8 mouse cellular contexts compared by ENCODE assay signal in the genomic region with DNA sequence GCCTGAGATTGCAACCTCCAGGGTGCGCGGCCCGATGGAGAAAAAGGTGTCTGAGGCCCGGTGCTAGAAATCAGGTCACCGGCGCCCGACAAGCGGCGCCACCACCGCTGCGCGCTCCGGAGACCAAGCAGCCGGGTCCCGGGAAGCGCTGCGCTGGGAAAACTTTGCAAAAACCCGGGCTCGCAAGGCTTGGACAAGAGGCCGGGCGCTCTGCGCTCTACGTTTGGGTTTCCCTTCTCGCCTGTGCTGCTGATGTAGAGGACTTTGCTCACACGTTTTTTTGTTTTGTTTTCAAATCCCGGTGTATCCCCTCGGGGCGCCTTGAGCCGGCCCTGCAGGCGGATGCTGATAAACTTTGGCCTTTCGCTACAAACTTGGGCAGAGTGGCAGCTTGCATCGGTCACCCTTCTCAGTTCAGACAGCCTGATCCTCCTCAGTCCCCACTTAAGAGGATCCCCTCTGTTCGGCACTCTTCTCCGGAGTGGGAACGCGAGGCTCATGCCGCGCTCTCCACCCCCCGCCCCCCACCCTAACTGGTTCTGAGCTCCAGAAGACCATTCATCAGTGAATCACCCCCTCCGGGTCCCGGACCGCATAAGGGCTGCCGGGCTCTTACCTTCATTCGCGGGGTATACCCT. TPM values are rescaled to one million over a fixed set of nuclear protein-coding genes. Genes with fewer than 3 reads are reported as not detected.
DNase-seq lines count a peak whose midpoint lies in the region; ATAC-seq and TF ChIP-seq lines count a peak whose summit lies in the region.

No protein-coding gene starts in this region.

- 0 out of 2 replicates have a peak, but pooled peaks cover 3% of the 10 kb centered on the region for H3K36me3 ChIP-seq in embryonic facial prominence, embryonic 14.5 days (ENCODE audit: control insufficient read depth, insufficient read depth, low read length)
- H3K36me3 ChIP-seq in heart, embryonic 12.5 days: no peaks in the 10 kb centered on the region
- H3K36me3 ChIP-seq in kidney, embryonic 15.5 days: peaks cover 3% of the 10 kb centered on the region; the same call in 1 of the 2 replicates
- H3K36me3 ChIP-seq in neural tube, embryonic 14.5 days (ENCODE audit: control insufficient read depth, insufficient read depth, low read length): no peaks in the 10 kb centered on the region

- no peaks in the 10 kb centered on the region for H3K9me3 ChIP-seq in embryonic facial prominence, embryonic 14.5 days (ENCODE audit: control insufficient read depth, low read length)
- no peaks in the 10 kb centered on the region for H3K9me3 ChIP-seq in heart, embryonic 12.5 days (replicated peaks)
- no peaks in the 10 kb centered on the region for H3K9me3 ChIP-seq in kidney, embryonic 15.5 days (replicated peaks)
- H3K9me3 ChIP-seq in neural tube, embryonic 14.5 days (ENCODE audit: control insufficient read depth, low read length): no peaks in the 10 kb centered on the region

- 0% methylated on average over 33 of the region's 45 CpGs for WGBS in embryonic facial prominence, embryonic 14.5 days
- 0% methylated on average over 45 of the region's 45 CpGs for WGBS in heart, embryonic 12.5 days
- under 1% methylated on average over 45 of the region's 45 CpGs for WGBS in kidney, embryonic 15.5 days
- under 1% methylated on average over 45 of the region's 45 CpGs for WGBS in lung, adult 2 months
- WGBS in neural tube, embryonic 14.5 days: under 1% methylated on average over 45 of the region's 45 CpGs

- peak overlapping the region; percentile 69 for H3K4me3 ChIP-seq in embryonic facial prominence, embryonic 14.5 days (ENCODE audit: low read depth, low read length)
- H3K4me3 ChIP-seq in heart, embryonic 12.5 days: peak overlapping the region; percentile 67
- H3K4me3 ChIP-seq in kidney, embryonic 15.5 days (replicated peaks): peak overlapping the region; percentile 73
- H3K4me3 ChIP-seq in lung, adult 2 months (replicated peaks; ENCODE audit: extremely low read depth, low read depth, low read length): peak overlapping the region; percentile 65
- H3K4me3 ChIP-seq in neural tube, embryonic 14.5 days (ENCODE audit: low read depth, low read length): peak overlapping the region; percentile 62

- no peak for TF ChIP-seq POLR2A in lung, adult 2 months (IDR thresholded peaks at IDR 0.05; ENCODE audit: borderline replicate concordance, extremely low read depth, low read depth, low read length)

- no peaks in the 10 kb centered on the region for H3K27me3 ChIP-seq in embryonic facial prominence, embryonic 14.5 days (replicated peaks; ENCODE audit: control insufficient read depth, insufficient read depth, low read length)
- H3K27me3 ChIP-seq in heart, embryonic 12.5 days (replicated peaks): peaks cover 9% of the 10 kb centered on the region
- peaks cover 10% of the 10 kb centered on the region; the same call in 1 of the 2 replicates for H3K27me3 ChIP-seq in kidney, embryonic 15.5 days
- H3K27me3 ChIP-seq in neural tube, embryonic 14.5 days (ENCODE audit: control insufficient read depth, insufficient read depth, low read length): no peaks in the 10 kb centered on the region

- peak; percentile 50 for ATAC-seq in embryonic facial prominence, embryonic 14.5 days (ENCODE audit: low read depth)
- ATAC-seq in heart, embryonic 12.5 days (ENCODE audit: insufficient number of reproducible peaks, low FRiP score): peak; percentile 13
- ATAC-seq in kidney, embryonic 15.5 days (replicated peaks; ENCODE audit: low FRiP score): peak; percentile 12
- peak; percentile 30 for ATAC-seq in neural tube, embryonic 14.5 days (ENCODE audit: low read depth)

- peak overlapping the region; percentile 91 for H3K4me2 ChIP-seq in embryonic facial prominence, embryonic 14.5 days (ENCODE audit: low read depth, low read length)
- H3K4me2 ChIP-seq in heart, embryonic 12.5 days: peak overlapping the region; percentile 94
- H3K4me2 ChIP-seq in kidney, embryonic 15.5 days: peak overlapping the region; percentile 98
- H3K4me2 ChIP-seq in neural tube, embryonic 14.5 days (ENCODE audit: low read depth, low read length): peak overlapping the region; percentile 74

- no peak for TF ChIP-seq CTCF in lung, adult 2 months (IDR thresholded peaks at IDR 0.05; ENCODE audit: insufficient read depth, low read length)

- DNase-seq in right cerebral cortex, postnatal 10 days (ENCODE audit: low spot score in 2 of 2): peak; percentile 68 to 69
- no peak for DNase-seq in right cerebral cortex, adult 2 months (ENCODE audit: low spot score in 2 of 2)
- DNase-seq in embryonic facial prominence, embryonic 14.5 days (ENCODE audit: low spot score): peak; percentile 56
- peak; percentile 58 for DNase-seq in lung, adult 2 months
- no peak for DNase-seq in natural killer cell, adult 2 months (ENCODE audit: low spot score in 2 of 2)

- peak overlapping the region; percentile 81 for H3K9ac ChIP-seq in embryonic facial prominence, embryonic 14.5 days (ENCODE audit: low read depth, low read length)
- peak overlapping the region; percentile 78 for H3K9ac ChIP-seq in heart, embryonic 12.5 days
- H3K9ac ChIP-seq in kidney, embryonic 15.5 days: peak overlapping the region; percentile 70
- peak overlapping the region; percentile 74 for H3K9ac ChIP-seq in neural tube, embryonic 14.5 days (replicated peaks; ENCODE audit: low read depth, low read length)

- H3K27ac ChIP-seq in embryonic facial prominence, embryonic 14.5 days (replicated peaks; ENCODE audit: low read depth, low read length): peak overlapping the region; percentile 89
- H3K27ac ChIP-seq in heart, embryonic 12.5 days (ENCODE audit: poor library complexity, severe bottlenecking): peak overlapping the region; percentile 17; the same call in 1 of the 2 replicates
- peak overlapping the region; percentile 78 for H3K27ac ChIP-seq in kidney, embryonic 15.5 days
- peak overlapping the region; percentile 89 for H3K27ac ChIP-seq in neural tube, embryonic 14.5 days (ENCODE audit: low read depth, low read length)

- H3K4me1 ChIP-seq in embryonic facial prominence, embryonic 14.5 days (ENCODE audit: control insufficient read depth, insufficient read depth, low read length): peaks cover 22% of the 10 kb centered on the region
- peaks cover 22% of the 10 kb centered on the region for H3K4me1 ChIP-seq in heart, embryonic 12.5 days (replicated peaks)
- peaks cover 46% of the 10 kb centered on the region for H3K4me1 ChIP-seq in kidney, embryonic 15.5 days
- H3K4me1 ChIP-seq in lung, adult 2 months (ENCODE audit: control insufficient read depth, insufficient read depth, low read length): peaks cover 6% of the 10 kb centered on the region; the same call in 1 of the 2 replicates
- H3K4me1 ChIP-seq in neural tube, embryonic 14.5 days (ENCODE audit: control insufficient read depth, insufficient read depth, low read length): peaks cover 10% of the 10 kb centered on the region; the same call in 1 of the 2 replicates

RNA-seq across cellular contexts. Expression of gene Epha4, which starts 0.4 kb away (rescaled TPM):
- 23.2 and 36.2 TPM in 2 replicates for polyA plus RNA-seq in embryonic facial prominence, embryonic 14.5 days (2014; fragmentation: Nextera tagmentation; extraction: Ambion mirVana)
- 6.2 and 6.9 TPM in 2 replicates for polyA plus RNA-seq in heart, embryonic 12.5 days (2016; fragmentation: Nextera tagmentation; extraction: Ambion mirVana)
- polyA plus RNA-seq in kidney, embryonic 15.5 days (2015; fragmentation: Nextera tagmentation; extraction: Ambion mirVana): 17.2 and 18.2 TPM in 2 replicates
- 8.3 and 20.6 TPM in 2 replicates for polyA plus RNA-seq in lung, adult 2 months (2012; rRNA removed)
- polyA plus RNA-seq in neural tube, embryonic 14.5 days (2014; fragmentation: Nextera tagmentation; extraction: Ambion mirVana): 41.8 and 45.9 TPM in 2 replicates

Comparison
In these comparisons a context has a peak if more than half of its experiments do, and no peak if none do; other contexts are left out.
1. DNase-seq: peak in right cerebral cortex, postnatal 10 days (2 of 2), embryonic facial prominence, embryonic 14.5 days (single experiment) and lung, adult 2 months (single experiment); none in right cerebral cortex, adult 2 months (0 of 2) and natural killer cell, adult 2 months (0 of 2).
2. H3K27ac ChIP-seq: peak in every context shown above with its lines; median percentile 89 in embryonic facial prominence, embryonic 14.5 days; 89 in neural tube, embryonic 14.5 days; 78 in kidney, embryonic 15.5 days; 17 in heart, embryonic 12.5 days.
3. Peak in every context shown above with its lines, with median percentiles within 50 percentile points of each other: ATAC-seq, H3K4me2 ChIP-seq, H3K4me3 ChIP-seq and H3K9ac ChIP-seq.